ENCODE assay signal across 11 mouse cellular contexts in genomic region chr17:46576070-46576469, GRCm38 (mm10). TPM values are rescaled to one million over a fixed set of nuclear protein-coding genes. Genes with fewer than 3 reads are reported as not detected.
DNase-seq lines count a peak whose midpoint lies in the region; ATAC-seq and TF ChIP-seq lines count a peak whose summit lies in the region.
"Had no signal": no experiment of that assay in that cellular context is flagged by ENCODE, and none has a peak within 500 bp of the region (broad histone marks: within the 10 kb centered on the region; RNA-seq: fewer than 3 reads in every experiment).

No protein-coding gene starts in this region.

- 75% methylated on average over 13 of the region's 13 CpGs for WGBS in small intestine, adult 2 months
- WGBS in forebrain, embryonic 11.5 days = 84% methylated on average over 13 of the region's 13 CpGs

- H3K27me3 ChIP-seq in G1E (ENCODE audit: insufficient read depth, low read length) = peaks cover 44% of the 10 kb centered on the region
- no peaks in the 10 kb centered on the region for H3K27me3 ChIP-seq in small intestine, adult 2 months (ENCODE audit: control insufficient read depth, insufficient read depth, low read length)
- H3K27me3 ChIP-seq in forebrain, embryonic 11.5 days (ENCODE audit: control insufficient read depth, insufficient read depth, low read length) = no peaks in the 10 kb centered on the region
- H3K27me3 ChIP-seq: heart, embryonic 13.5 days; midbrain, embryonic 12.5 days had no signal

- peaks cover 4% of the 10 kb centered on the region; the same call in 1 of the 2 replicates for H3K9me3 ChIP-seq in G1E (replicated peaks)
- H3K9me3 ChIP-seq in forebrain, embryonic 11.5 days (ENCODE audit: control insufficient read depth, low read length) = no peaks in the 10 kb centered on the region; the same call in 1 of the 2 replicates

- H3K27ac ChIP-seq in small intestine, adult 2 months (ENCODE audit: insufficient read depth, low read depth, low read length) = no peak overlapping the region
- H3K27ac ChIP-seq in forebrain, embryonic 11.5 days (ENCODE audit: low read depth, low read length) = no peak overlapping the region
- H3K27ac ChIP-seq: heart, embryonic 13.5 days; midbrain, embryonic 12.5 days had no signal

- no peak overlapping the region for H3K4me2 ChIP-seq in forebrain, embryonic 11.5 days (ENCODE audit: low read depth, low read length, severe bottlenecking)
- H3K4me2 ChIP-seq: heart, embryonic 13.5 days; midbrain, embryonic 12.5 days had no signal

- peak; percentile 33; the same call in 1 of the 2 replicates for TF ChIP-seq CTCF in G1E (IDR thresholded peaks at IDR 0.05; ENCODE audit: low read depth, low read length)
- peak; percentile 46; the same call in 1 of the 2 replicates for TF ChIP-seq CTCF in small intestine, adult 2 months (IDR thresholded peaks at IDR 0.05; ENCODE audit: extremely low read depth, insufficient read length, insufficient replicate concordance, low read depth, low read length)

- no peaks in the 10 kb centered on the region for H3K36me3 ChIP-seq in G1E (replicated peaks)
- no peaks in the 10 kb centered on the region for H3K36me3 ChIP-seq in small intestine, adult 2 months (ENCODE audit: control insufficient read depth, insufficient read depth, low read length)
- peaks cover 8% of the 10 kb centered on the region; the same call in 1 of the 2 replicates for H3K36me3 ChIP-seq in forebrain, embryonic 11.5 days (ENCODE audit: control insufficient read depth, insufficient read depth, low read length)

- DNase-seq in kidney, adult 8-10 months = peak; percentile 19 to 51
- DNase-seq in kidney, adult 11 months = no peak
- DNase-seq in G1E (ENCODE audit: low spot score) = peak; percentile 16
- no peak for DNase-seq in cerebellum, adult 11-12 months
- no peak for DNase-seq in forebrain, embryonic 11.5 days (ENCODE audit: low spot score)
- DNase-seq in left cerebral cortex, postnatal 4 days = no peak
- DNase-seq: right cerebral cortex, adult 18-20 months had no signal

- 0 out of 2 replicates have a peak, but pooled peaks cover 2% of the 10 kb centered on the region for H3K4me1 ChIP-seq in G1E (ENCODE audit: insufficient read depth, low read depth, low read length)
- no peaks in the 10 kb centered on the region for H3K4me1 ChIP-seq in small intestine, adult 2 months (ENCODE audit: control insufficient read depth, insufficient read depth, insufficient read length, low read length)
- no peaks in the 10 kb centered on the region for H3K4me1 ChIP-seq in forebrain, embryonic 11.5 days (replicated peaks; ENCODE audit: control insufficient read depth, insufficient read depth, low read length)
- H3K4me1 ChIP-seq: heart, embryonic 13.5 days; midbrain, embryonic 12.5 days had no signal

- no peak overlapping the region for H3K4me3 ChIP-seq in G1E (ENCODE audit: low read depth, low read length)
- no peak overlapping the region for H3K4me3 ChIP-seq in small intestine, adult 2 months (ENCODE audit: low read depth, low read length)
- no peak overlapping the region for H3K4me3 ChIP-seq in forebrain, embryonic 11.5 days (ENCODE audit: low read depth, low read length)
- H3K4me3 ChIP-seq: heart, embryonic 13.5 days; midbrain, embryonic 12.5 days had no signal

- intact Hi-C loops in left cerebral cortex, postnatal 4 days (cut with DNase I) = no loop called here

- ATAC-seq in G1E (ENCODE audit: extremely low read depth, insufficient number of reproducible peaks, low FRiP score, poor library complexity, severe bottlenecking) = no peak
- ATAC-seq in erythroblast, adult 5-6 weeks (replicated peaks; ENCODE audit: low FRiP score, poor library complexity, severe bottlenecking) = 0 out of 2 replicates have a peak, but pooled peaks have one; percentile 37
- ATAC-seq in forebrain, embryonic 11.5 days (replicated peaks; ENCODE audit: low FRiP score) = no peak

- no peak for TF ChIP-seq POLR2A in small intestine, adult 2 months (IDR thresholded peaks at IDR 0.05; ENCODE audit: low read depth, low read length)

- H3K9ac ChIP-seq in forebrain, embryonic 11.5 days (ENCODE audit: low read length) = no peak overlapping the region
- H3K9ac ChIP-seq: heart, embryonic 13.5 days; midbrain, embryonic 12.5 days had no signal

RNA-seq across cellular contexts. Expression of gene Srf, which starts 20.1 kb away (rescaled TPM):
- 52.7 and 60.3 TPM in 2 replicates for total RNA-seq in G1E (2014; fragmentation: Nextera tagmentation)
- total RNA-seq in G1E (2017) = 18.4 and 22.7 TPM in 2 replicates
- polyA plus RNA-seq in G1E (2012) = 113 and 114 TPM in 2 replicates
- 7.3 and 11.5 TPM in 2 replicates for total RNA-seq in erythroblast, adult 5-6 weeks (2015; ENCODE audit: low replicate concordance)
- total RNA-seq in erythroblast, adult 5-6 weeks (2017; ENCODE audit: low replicate concordance) = 6.0 and 7.8 TPM in 2 replicates
- polyA plus RNA-seq in small intestine, adult 2 months (2012; rRNA removed) = 103 and 183 TPM in 2 replicates
- 5.0 and 5.2 TPM in 2 replicates for polyA plus RNA-seq in forebrain, embryonic 11.5 days (2014; fragmentation: Nextera tagmentation; extraction: Ambion mirVana)
- 10 to 100 TPM; 55.2 to 58.1 TPM for total RNA-seq in left cerebral cortex, postnatal 4 days (2021)

RNA-seq across cellular contexts. Expression of gene Cul9, which starts 29.9 kb away (rescaled TPM):
- 0.24 and 0.45 TPM in 2 replicates for total RNA-seq in G1E (2014; fragmentation: Nextera tagmentation)
- total RNA-seq in G1E (2017) = 0.76 and 0.81 TPM in 2 replicates
- 0.66 and 0.70 TPM in 2 replicates for polyA plus RNA-seq in G1E (2012)
- 1.3 TPM in 1 of 2 replicates, not detected in the other for total RNA-seq in erythroblast, adult 5-6 weeks (2015; ENCODE audit: low replicate concordance)
- 3.3 and 4.5 TPM in 2 replicates for total RNA-seq in erythroblast, adult 5-6 weeks (2017; ENCODE audit: low replicate concordance)
- 5.0 and 5.8 TPM in 2 replicates for polyA plus RNA-seq in small intestine, adult 2 months (2012; rRNA removed)
- 3.4 and 4.0 TPM in 2 replicates for polyA plus RNA-seq in forebrain, embryonic 11.5 days (2014; fragmentation: Nextera tagmentation; extraction: Ambion mirVana)
- total RNA-seq in left cerebral cortex, postnatal 4 days (2021) = 10 to 100 TPM; 48.0 to 49.9 TPM

RNA-seq across cellular contexts. Expression of gene Ptk7, which starts 53.2 kb away (rescaled TPM):
- total RNA-seq in G1E (2014; fragmentation: Nextera tagmentation) = not detected in 2 replicates
- 0.05 TPM in 1 of 2 replicates, not detected in the other for total RNA-seq in G1E (2017)
- polyA plus RNA-seq in G1E (2012) = 0.01 TPM in 1 of 2 replicates, not detected in the other
- not detected in 2 replicates for total RNA-seq in erythroblast, adult 5-6 weeks (2015; ENCODE audit: low replicate concordance)
- total RNA-seq in erythroblast, adult 5-6 weeks (2017; ENCODE audit: low replicate concordance) = not detected in 2 replicates
- 6.6 and 6.8 TPM in 2 replicates for polyA plus RNA-seq in small intestine, adult 2 months (2012; rRNA removed)
- polyA plus RNA-seq in forebrain, embryonic 11.5 days (2014; fragmentation: Nextera tagmentation; extraction: Ambion mirVana) = 40.8 and 43.3 TPM in 2 replicates
- 10 to 100 TPM; 29.8 to 30.6 TPM for total RNA-seq in left cerebral cortex, postnatal 4 days (2021)

Comparison
In these comparisons a context has a peak if more than half of its experiments do, and no peak if none do; other contexts are left out.
1. DNase-seq: peak in kidney, adult 8-10 months (2 of 2) and G1E (single experiment); none in kidney, adult 11 months (single experiment), cerebellum, adult 11-12 months (single experiment), forebrain, embryonic 11.5 days (single experiment) and left cerebral cortex, postnatal 4 days (single experiment).
2. RNA of gene Cul9, which starts 29.9 kb away (total RNA-seq): 48.0 to 49.9 TPM in left cerebral cortex, postnatal 4 days; 1.3 to 4.5 TPM in erythroblast, adult 5-6 weeks and 0.24 to 0.81 TPM in G1E; every median in the first group is over 4 times any median in the second.
3. RNA of gene Ptk7, which starts 53.2 kb away (total RNA-seq): 29.8 to 30.6 TPM in left cerebral cortex, postnatal 4 days; 0.05 TPM in G1E and not detected in erythroblast, adult 5-6 weeks; every median in the first group is over 10 times any median in the second.